Mouse (Mus musculus) hematopoietic stem cell, adult 5-6 weeks (primary cell): Measurements from ENCODE around the gene Setd3. TPM values are rescaled to one million over a fixed set of nuclear protein-coding genes. Genes with fewer than 3 reads are reported as not detected.

ENCODE experiments used
- ATAC-seq, 2 experiments: fragments of 125-278 bp in 1 of 2; replicated peaks in 1 of 2; 2 replicates each; pipeline ENCODE4 v1.8.0; 2016 to 2017; ENCODE audit warnings: inconsistent platforms in 2 of 2, mild to moderate bottlenecking in 2 of 2, moderate number of reproducible peaks in 2 of 2, low read depth in 1 of 2, moderate TSS enrichment in 1 of 2; ENCODE audit not compliant: low FRiP score in 2 of 2, poor library complexity in 2 of 2, severe bottlenecking in 2 of 2, insufficient read depth in 1 of 2, low TSS enrichment in 1 of 2
- total RNA-seq: library from RNA; stranded (forward); fragments of 172-1452, 232-1000 nt; gene quantifications from 2 replicates; pipeline ENCODE4 v1.2.3, GENCODE M21; 2017

The Setd3 gene
- total RNA-seq, 1 experiment from 2014 or later = 107 TPM

DNA sequence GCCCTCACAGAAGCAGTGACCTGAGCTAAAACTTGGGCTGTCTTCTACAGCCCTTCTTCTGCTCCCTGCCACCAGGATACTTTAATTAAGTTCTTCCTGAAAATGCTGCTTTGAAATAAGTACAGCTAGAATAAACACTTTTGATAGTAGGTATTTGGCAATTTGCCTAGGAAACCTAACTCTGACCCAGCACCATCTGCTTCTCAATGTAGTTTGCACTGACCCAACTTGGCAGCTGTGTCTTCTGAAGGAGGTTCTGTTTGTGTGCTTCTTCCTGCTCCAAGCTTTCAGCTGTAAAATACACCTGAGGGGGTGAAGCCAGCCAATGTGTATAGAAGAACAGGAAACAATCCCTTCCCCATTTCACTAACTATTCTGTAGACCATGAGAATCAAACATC is 7.8 kb downstream of the Setd3 start:
- no peak for ATAC-seq

DNA sequence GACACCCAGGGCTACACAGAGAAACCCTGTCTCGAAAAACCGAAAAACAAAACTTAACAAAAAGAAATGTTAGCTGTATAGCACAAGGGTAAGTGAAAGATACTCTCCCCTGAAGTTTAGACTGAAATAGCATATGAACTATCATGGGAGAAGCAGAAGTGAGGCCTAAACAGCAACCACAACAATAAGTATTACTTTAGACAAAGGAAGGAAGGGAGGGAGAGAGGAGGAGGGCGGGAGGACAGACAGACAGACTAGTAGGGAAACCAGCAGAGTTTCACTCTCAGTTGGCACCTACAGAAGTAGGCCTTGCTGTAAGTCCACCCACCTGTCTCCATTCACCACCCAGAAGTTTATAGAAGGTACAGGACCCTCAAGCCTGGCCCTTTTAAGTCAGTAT is 8.6 kb downstream of the Setd3 start:
- peak; percentile 47 to 48; a peak in 3 of 4 replicates for ATAC-seq

DNA sequence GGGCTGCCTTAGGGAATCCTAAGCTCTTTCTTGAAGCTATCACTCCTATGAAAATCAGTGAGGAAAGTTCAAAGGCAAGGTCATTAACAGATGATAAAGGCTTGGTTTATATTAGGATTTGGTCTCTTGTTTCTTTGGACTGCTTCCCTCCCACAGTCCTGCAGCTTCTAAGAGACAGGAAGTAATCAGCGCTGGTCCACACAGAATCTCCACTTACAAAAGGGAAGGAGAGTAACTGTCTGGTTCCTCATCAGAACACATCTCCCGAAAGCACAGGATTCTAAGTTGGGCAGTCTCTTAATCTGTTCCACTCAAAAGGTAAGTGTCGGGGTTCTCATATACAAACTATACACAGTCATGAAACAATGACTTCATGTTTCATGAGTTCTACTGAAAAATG is 10.2 kb downstream of the Setd3 start:
- ATAC-seq = no peak; a peak in 1 of 4 replicates

DNA sequence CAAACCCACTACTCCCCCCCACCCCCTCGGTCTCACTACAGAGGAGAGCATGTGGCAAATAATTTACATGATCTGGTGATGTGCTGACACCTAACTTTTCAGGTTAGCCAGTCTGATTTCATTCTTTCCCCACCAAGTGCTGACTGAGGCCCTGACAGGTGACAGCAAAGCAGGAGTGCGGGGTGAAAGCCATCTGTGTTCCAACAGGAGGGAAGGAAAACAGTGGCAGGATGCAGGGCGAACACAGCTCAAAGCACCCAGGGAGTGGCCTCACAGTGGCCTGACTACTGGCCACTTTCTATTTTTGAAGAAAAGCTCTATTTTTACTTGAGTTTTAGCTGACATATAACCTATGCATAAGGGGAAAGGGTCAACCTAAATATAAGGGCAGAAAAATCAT is 15.4 kb downstream of the Setd3 start:
- ATAC-seq = no peak

DNA sequence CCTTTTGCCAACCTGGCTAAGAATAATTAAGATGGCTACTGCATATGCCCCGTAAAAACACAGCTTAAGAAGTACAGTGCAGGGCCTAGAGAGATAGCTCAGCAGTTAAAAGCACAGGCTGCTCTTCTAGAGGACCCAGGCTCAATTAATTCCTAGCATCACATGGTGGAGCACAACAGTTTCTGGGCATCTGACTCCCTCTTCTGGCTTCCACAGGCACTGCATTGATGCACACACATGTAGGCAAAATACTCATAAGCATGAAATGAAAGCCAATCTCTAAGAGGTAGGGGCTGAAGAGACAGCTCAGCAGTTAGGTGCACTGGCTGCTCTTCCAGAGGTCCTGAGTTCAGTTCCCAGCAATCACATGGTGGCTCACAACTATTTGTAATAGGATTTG is 17.1 kb downstream of the Setd3 start:
- no peak for ATAC-seq

DNA sequence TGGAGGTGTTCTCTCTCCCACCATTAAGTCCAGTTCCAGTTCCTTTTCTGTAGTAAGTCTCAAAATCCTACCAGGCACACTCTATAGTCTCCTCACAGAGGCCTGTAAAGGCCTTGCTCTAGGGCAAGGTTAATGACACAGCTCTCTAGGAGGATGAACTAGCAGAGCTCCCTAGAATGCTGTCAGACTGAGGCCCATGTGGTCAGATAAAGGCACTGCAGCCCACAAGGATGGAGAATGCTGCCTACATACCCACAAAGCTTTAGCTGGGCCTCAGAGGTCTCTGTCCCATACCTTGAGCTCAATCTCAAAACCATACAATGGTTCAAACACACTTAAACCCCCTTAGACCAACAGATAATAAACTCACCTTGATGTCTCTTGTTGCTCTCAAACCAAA is 19.3 kb downstream of the Setd3 start:
- no peak for ATAC-seq

DNA sequence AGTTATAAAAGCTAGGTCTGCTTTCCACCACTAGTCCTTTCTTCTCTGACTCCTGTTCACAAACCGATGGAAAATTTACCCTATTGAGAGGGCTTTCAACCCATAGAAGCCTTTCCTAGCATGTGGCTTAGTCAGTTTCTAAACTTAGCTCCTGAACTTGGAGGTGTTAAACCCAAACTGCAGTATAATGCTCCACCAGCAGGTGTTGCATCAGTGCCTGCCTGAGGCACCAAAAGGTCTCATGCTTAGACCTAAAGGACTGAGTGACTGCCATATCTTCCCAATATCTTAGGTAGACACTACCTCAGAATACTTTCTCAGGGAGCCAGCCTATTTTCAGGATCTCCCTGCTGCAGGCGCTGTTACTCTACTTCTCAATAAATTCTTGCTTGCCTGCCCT is 26.4 kb downstream of the Setd3 start:
- ATAC-seq = no peak

DNA sequence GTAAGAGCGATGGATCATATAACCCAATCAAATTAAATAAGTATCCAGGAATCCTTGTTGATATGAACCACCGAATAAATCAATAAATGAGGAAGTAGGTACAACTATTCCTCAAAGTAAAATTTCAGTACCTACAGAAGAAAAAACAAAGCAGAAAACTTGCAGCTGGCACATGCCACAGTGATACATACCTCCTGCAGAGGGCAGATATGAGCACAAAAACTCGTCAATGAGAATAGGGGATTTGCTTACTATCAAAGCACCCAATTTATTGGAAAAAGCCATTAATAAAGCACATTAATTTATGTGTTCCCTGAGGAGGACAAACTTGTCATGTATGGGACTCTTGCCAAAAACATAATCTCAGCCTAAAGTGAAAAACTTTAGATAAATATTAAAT is 29.4 kb downstream of the Setd3 start:
- peak in 1 of 2 experiments; percentile 37; a peak in 1 of 4 replicates for ATAC-seq

DNA sequence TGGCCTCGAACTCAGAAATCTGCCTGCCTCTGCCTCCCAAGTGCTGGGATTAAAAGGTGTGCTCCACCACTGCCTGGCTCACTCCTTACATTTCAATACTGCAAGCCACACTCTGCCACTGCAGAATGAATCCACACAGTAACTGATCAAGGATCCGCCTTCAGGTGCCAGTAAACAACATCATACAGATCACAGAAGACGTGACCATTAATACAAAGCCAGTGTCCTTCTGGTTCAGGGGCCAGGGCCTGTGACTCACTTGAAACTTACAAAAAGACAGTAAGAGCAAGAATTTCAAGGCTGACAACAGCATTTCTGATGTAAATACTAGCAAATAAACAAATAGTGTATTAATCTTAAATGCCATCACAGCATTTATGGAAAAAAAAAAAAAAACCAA is 33.9 kb downstream of the Setd3 start:
- ATAC-seq = no peak

DNA sequence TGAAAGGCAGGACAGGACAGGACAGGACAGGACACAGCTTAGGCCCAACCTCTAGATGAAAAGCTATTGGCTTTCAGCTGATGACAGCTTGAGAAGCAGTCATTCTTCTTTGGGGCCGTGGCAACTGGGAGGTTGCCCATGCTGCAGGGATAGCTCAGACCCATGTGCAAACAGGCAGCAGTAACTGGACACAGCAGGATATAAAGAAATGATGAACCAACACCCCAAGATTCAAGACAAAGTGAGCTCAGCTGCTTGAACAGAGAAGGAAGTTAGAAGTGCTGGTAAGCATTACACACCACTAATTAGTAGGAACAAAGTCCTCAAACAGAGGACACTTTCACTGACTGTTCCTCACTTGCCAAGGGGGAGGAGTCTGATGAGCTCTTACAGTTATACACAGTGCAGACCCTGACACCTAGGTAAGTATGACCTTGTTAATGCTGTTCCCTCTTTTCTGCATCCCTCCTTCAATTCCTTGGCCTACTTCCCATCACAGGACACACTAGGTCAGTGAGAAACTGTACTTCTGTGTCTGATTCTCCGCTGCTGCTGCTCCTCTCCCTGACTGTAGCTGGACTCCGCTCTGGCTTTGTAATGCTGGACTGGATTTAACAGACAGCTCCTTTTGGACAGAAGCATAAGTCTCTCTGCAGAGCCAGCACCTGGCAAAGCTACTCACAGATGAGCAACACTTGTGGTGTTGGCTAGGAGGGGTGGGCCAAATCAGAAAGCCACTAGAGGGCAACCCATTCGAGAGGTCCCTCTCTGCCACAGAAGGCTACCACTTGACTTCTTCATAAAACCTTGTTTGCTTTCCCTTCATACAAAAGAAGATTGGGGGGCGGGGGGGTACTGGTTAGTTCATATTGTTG is 35.3 kb downstream of the Setd3 start:
- no peak for ATAC-seq

DNA sequence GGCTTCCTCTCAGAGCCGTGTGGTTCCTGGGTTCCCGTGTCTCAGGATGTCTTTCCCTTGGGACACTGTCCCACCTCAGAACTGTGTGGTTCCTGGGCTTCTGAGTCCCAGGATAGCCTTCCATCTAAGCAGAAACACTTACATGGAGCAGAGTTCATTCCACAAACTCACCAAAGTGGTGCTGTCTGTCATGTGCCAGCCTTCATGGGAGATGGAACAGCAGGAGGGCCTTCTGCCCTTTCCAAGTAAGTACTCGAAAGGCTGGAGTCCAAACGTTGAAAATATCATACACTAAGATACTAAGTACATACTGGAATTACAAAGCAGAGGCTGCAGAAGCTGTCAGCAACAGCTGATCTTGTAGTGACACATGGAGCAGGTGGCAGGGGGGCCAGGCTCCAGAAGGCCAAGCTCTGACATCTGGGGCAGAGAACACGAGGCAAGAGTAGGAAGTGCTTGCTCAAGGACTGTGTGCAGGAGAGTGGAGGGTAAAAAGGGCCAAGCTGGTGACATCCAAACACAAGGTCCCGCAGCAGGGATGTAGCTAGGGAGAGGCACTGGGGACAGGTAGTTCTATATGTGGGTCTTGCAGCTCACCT is 43.4 kb downstream of the Setd3 start:
- ATAC-seq = no peak

DNA sequence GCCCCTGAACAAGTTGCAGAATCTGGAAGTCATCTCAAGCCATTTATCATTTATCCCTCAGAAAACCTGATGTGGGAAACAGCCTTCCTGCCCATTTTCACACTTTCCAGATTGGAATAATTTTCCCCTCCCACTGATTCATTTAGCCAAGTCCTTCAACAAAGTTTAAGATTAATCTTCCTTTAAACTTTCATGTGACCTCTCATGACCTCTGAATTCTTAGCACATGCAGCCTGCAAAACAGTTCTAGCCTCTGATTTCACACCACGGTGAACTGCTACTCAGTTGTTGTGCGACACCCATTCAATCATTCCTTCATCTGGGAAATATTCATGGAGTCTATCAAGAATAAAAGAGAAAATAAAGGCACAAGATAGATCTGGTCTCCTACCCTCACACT is 45.9 kb downstream of the Setd3 start:
- ATAC-seq = no peak

DNA sequence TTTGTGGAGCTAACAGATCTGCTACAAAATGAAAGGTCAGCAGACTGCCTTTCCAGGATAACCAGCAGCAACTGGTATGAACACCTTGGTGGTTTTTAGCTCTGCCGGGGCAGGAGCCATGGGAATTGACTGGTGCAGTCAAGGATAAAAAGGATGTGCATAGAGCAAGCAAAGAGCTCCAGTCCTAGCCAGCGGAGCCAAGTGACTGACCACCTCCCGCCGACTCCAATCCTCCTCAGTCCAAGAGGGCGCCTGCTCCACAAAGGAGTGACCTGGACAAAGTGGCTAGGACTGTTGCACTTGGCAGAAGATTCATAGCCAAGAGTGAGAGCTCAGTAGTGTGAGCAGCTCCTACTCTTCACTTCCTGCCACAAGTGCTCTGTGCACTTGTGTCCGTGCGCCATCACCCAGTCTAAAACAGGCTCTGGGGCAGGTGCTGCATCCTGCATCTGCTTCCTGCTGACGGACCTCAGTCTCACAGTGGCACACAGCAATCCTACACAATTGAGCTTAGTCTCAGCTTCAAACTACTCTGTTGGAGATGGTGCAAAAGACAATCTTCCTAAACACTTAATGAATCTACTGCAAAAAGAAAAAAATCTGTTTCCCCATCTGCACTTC is 46.6 kb downstream of the Setd3 start:
- peak; percentile 63 to 64; a peak in 3 of 4 replicates for ATAC-seq

DNA sequence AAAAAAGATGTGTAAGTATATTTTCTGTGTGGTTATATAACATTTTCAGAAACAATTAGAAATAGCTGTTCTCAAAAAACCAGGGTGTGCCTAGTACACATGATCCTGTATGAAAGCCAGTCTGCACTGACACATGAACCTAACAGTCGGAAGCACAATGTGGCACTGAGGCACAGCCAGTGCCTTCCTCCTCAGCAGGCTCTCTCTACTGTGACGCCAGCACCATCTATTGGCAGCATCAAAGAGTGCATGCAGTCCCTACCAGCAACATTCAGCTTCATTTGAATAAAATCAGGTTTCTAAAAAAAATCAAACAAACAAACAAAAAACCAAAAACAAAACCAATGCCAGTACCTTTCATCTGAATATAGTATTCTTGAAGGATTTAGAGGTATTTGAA is 57.8 kb downstream of the Setd3 start:
- peak; percentile 78 to 88 for ATAC-seq

DNA sequence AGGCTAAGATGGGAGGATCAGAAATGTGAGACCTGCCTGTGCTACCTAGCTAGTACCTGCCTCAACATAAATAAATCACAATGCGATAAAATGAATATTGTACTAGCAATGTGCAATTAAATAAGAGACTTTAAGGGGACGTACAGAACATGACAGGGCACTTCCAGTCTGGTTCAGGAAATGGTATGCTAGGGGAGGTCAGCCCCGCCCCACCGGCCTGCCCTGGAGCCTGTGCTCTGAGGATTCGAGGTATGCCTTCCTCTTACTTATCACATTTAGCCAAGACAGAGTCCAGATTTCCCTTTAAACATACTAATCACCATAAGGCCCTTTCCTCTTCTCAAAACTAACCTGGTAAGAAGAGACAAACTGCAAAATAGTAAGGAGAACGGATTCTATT is 58.7 kb downstream of the Setd3 start:
- ATAC-seq = peak; percentile 31 to 47; a peak in 1 of 4 replicates

DNA sequence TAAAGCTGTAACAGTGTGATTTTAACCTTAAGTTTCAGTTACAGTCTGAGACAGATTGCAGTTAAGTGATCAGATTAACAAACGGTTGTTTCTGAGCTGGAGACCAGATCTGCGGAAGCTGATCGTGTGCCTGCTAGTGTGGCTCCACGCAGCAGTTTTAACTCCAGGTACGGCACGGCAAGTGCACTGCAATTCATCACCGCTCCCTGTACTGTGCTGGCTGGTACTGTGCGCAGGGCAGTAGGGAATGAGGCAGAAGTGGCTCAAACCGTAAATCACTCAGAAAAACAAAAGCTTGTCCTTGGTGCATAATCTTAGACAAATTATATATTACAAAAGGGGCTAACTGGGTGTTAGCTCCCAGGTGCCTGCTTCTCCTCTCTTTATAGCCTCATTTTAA is 59.2 kb downstream of the Setd3 start:
- ATAC-seq = no peak

DNA sequence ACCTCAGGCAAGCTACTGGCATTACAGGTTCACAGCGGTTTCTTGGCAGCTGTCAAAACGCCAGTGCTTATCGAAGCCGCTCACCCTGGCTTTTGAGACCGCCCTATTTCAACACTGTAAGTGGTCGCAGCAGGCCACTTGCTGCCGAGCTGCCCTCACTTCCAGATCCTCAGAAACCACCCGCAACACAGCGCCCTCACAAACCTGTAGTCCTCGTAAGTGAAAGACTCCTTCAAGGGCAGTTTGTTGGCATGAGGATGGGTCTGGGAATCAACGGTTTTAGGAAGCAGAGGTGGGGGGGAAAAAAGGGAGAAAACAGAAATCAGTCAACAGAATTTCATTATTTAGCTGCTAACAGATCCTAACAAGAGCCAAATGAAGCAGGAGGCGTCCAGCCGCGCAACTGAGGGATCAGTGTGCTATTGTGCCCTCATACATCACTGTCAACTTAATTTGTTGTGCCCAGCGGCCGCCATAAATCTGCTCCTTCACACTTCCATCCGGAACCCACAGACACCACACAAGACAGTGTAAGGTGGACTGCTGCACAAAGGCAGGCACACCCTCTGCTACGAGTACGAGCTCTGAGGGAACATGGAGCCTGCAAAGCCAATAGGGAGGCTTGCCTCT is 60.1 kb downstream of the Setd3 start:
- no peak for ATAC-seq

DNA sequence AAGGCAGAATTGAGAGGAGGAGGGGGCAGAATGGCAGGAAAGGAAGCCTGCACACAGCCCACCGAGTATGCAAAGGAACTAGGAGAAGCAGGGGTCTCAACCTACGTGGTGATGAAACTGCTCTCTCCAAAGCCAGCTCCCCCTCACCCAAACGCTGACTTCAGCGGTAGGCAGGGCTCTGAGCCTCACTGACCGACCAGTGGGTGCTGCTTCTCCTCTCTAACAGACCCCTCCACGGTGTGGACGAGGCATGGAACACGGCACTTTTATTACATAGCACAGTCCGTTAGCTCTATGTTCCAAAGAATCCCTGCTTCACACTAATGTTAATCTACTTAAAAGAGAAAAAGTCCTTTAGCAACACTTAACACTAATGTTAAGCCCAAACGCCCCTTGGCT is 60.6 kb downstream of the Setd3 start:
- ATAC-seq = no peak
